Mouse (Mus musculus) heart, adult 9 months (tissue): ENCODE results near the gene Il31.
"Not testable (repeated sequence)": the region's sequence is repeated elsewhere in the genome, so short reads cannot be mapped to it uniquely, and the experiment has no call there.

Experiments
- DNase-seq, 2 experiments: peaks; one replicate each; pipeline ENCODE4 v3.0.0; 2022; ENCODE audit warnings: low spot score in 2 of 2

Il31 gene

DNA sequence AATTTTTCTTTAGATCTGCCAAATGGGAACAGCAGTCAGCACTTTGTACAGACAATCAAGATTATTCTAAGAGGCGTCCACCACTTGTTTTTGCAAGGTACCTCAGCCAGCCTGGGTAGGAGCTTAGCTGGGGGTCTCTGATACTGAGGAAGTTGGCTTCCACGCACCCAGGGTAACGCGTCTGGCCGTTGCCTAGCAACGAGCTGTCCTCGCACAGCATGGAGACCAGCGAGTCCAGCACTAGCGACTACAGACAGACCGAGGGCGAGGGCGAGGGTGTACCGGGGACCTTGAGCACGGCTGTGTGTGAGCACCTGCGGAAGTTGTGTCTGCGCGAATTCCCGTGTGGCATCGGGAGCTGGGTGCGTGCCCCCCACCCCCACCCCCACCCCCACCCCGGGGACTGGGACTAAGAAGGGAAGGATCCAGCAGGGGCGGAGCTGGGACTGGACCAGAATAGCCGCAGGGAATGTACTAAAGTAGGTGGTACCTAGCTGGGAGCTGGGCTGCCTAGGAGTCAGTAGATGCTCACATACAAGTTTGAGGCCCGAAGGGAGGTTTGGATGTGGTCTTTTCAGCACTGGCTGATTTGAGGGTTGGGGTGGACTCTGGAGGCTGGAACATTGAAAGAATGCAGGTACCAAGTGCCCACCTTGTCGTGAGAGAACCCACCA lies at the start of gene Il31, which contains the start of gene Lrrc43:
Gene Il31 (minus strand): TSS at position 378 of the 674 bp plus-strand sequence.
Gene Lrrc43 (plus strand): TSS at position 194 of the 674 bp plus-strand sequence.
- no peak for DNase-seq

DNA sequence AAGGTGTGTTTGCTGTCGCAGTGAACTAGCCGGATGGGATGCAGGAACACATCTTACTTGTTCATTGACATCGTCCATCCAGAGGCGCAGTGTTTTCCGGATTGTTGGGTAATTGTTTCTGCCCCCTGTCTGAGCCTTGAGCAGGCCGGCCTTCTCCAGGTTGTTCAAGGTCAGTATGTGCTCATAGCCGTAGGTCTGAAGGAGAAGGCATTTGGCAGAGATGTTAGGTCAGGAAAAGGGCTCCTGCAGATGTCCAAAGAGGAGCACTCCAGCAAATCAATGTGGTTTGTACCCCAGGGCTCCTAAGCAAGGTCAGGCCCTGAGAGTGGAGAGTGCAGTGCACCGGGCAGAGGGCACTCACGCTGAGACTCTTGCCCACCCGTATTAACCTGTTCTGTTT lies 44.5 kb upstream of the Il31 start:
- no peak for DNase-seq

DNA sequence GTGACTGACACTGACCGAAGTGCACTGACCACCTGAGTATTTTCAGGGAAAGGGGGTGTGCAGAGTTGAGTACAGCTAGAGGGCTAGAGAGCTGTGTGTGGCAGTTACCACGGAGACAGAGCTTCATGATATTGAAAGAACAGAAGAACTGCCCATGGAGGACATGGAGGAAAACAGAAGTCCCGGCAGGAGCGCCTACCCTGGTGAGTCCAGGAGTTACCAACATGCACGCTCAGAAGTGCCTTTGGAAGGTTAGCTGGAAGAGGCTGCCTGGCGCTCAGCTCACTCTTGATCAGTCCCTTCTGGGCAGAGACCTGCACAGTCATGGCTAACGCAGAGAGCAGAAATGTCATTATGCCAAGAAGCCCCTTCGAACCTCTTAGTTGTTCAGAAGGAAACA lies 40.8 kb upstream of the Il31 start:
- no peak for DNase-seq

DNA sequence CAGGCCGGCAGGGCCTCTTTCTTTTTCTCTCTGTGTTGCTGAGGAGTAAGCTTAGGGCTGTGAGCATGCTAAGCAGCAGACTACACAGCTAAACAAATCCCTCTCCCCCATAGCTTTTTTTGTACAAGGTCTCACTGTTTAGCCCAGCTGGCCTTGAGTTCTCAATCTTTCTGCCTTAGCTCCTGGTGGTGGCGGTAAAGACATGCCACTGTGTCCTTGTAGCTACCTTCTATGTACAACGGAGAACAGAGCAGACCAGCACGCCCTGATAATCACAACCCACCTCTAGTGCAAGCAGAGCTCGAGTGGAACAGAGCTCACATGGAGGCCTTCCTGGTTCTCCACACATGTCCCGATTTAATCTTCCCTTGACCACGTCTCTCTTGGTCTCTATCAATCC lies 39.4 kb upstream of the Il31 start:
- DNase-seq: no peak

DNA sequence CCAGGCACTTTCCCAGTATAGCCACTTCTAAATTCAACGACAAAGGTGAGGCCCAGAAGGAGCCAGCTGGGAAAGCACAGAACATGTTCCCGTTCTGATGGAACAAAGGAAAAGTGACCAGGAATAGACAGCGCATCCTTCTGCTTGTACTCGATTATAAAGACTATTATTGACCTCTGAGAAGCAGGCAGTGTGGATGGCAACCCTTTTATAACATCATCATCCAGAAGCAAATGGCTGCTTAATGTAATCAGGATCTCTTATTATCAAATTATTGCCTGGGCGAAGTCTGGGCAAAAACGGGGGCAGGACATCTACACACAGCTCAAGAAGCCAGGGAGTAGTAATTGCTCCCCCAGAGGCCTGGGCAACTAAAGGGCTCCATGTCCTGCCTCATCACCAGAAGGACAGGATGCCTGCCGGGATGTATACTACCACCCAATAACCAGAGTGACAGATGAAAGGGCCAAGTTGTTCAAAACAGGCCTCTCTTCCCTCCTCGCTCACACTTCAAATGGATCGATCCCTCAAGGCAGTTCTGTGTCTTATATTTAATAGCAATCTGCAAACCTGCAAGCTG lies 36.7 kb upstream of the Il31 start:
- DNase-seq: no peak

DNA sequence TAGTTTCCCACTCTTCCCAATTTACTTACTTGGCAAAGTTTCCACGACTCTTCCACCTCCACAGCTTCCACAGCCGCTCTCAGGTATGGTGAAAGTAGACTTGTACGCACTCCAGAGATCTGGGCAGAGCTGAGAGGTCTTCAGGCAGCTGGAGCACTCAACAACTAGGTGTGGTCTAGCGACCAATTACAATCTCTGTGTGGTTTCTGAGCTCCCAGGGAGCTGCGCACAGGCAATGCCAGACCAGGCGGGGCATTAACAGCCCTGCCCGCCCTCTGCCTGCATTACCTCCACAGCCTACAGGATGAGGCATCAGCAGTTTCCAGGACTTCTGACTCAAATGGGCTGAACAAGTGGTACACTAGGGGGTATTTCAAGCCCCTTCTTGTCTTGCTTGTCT lies 36.0 kb upstream of the Il31 start, which contains the start of gene Gm49027:
Gene Gm49027 (minus strand): TSS at position 208 of the 400 bp plus-strand sequence.
- no peak for DNase-seq

DNA sequence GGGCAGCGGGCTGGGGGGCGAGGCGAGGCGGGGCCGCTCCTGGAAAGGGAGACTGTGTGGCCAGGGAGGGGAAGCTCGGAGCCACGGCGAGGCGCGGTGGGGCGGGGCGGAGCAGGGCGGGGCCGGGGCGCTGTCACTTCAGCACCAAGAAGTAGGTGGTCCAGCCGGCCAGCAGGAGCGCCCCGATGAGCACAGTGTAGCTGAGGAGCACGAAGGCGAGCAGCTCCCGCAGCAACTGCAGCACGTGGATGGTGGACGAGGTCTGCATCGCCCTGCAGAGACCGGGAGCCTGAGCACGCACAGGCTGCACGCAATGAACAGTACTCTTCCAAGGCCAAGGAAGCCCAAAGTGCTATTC lies 35.1 kb upstream of the Il31 start:
- DNase-seq: no peak

DNA sequence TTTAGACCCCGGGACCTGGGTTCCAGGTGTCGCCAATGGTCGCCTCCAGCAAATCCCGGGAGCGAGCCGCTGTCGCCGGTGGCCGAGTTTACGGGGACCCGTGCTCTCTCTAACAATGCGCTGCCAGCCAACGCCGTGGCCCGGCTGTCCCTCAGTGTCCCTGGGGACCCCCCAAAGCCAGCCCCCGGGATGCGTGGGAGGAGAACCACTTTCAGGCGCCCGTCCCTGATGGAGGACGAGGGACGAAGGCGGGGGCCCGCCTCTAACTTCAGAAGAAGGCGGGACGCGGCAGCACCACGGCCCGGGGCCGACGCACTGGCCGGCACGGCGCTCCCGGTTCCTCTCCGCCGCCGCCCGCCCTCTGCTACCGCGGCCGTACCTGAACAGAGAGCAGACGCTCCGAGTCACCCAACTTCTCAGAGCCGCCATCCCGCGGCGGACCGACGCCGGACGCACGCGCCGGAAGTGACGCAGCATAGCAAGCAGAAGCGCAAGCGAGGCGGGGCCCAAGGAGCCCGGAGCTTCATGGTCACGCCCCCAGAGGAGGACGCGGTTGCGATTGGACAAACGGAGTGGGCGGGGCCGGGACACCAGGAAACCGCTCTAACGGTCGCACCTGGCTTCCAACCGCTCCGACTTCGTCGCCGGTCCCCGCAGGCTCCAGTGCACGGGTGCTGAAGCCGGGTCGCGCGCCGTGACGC lies 34.6 kb upstream of the Il31 start, which contains the start of gene Diablo:
Gene Diablo (minus strand): TSS at position 485 of the 701 bp plus-strand sequence.
- peak; percentile 98 to 99 for DNase-seq

DNA sequence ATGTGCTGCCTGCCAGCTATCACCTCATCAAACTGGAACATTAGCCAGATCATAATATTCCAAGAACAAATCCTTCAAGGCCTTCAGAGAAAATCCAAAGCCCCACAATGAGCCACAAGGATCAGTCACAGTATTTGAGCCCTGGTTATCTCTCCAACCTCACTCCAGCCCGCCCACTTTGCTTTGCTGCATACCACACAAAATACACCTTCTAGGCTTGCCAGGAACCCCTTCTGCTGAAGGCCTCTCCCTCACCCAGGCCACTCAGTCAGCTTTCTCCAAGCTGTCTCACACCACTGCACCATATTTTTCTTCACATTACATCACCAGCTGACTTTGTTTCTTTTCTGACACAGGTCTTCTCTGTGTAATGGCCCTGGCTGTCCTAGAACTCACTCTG lies 32.9 kb upstream of the Il31 start:
- no peak for DNase-seq

DNA sequence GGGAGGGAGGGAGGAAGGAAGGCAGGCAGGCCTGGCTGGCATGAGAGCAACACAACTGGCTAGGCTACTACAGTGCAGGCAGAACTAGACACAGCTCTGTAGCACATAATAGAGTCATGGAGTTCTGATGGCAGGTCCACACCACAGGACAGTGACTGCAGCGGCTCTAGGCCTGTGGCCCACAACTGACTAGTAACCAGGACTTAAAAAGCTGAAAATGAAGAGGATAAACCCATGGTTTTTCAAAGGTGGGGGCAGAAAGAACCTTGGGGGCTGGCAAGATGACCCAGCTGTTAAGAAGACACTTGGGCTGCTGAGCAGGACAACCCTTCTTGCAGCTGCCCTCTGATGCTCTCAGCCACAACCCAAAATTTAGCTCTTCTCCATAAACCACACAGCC lies 32.3 kb upstream of the Il31 start:
- DNase-seq: no peak

DNA sequence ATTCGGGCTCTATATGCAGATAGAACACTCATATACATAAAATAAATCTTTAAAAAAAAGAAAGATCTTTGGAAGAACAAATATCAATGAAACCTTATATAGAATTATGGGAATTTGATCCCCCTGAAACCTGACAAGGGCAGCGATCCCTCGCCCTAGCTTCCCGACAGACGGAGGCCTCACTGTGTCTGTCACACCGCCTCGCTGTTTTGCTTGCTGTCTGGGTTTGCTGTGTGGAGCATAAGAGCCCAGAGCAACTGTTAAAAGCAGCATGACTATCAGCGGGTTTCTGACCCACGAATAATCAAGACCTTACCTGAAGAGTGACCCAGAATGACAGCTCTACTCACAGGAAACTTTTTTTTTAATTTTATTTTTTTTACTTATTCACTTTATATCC lies 31.4 kb upstream of the Il31 start:
- DNase-seq: no peak

DNA sequence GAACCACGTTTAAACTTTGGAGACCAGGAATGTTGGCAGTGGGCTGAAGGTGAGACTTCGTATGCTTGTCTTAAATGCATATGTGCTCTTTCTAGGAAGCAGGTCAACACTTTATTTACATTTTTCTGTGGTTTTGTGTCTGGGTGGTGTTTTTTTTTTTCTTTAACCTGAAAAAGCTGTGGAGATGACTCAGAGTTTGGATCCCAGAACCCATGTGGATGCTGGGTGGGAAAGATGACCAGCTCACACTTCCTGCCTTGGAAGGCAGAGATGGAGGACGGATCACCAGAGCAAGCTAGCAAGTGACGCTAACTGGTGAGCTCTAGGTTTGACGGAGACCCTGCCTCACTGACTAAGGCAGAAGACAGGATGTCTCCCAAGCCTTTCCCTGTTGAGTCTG lies 25.6 kb upstream of the Il31 start:
- no peak for DNase-seq

DNA sequence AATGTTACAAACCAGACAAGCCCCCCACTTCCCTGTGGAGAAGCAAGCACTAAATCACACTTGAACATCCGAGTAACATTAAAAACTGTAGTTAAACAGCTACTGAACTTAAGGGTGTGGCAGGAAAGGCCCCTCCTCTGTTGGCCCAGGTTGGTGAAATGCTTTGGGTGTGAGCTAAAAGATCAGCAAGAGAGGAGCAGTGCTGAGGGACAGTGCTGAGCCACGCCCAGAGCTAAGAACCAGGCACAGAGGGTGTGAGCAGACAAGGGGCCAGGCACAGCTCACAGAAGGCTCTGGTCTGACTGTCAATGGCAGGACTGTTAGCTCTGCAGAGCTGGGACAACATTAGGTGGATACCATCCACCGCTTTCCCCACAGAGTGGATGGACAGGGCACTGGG lies 22.8 kb upstream of the Il31 start:
- no peak for DNase-seq

DNA sequence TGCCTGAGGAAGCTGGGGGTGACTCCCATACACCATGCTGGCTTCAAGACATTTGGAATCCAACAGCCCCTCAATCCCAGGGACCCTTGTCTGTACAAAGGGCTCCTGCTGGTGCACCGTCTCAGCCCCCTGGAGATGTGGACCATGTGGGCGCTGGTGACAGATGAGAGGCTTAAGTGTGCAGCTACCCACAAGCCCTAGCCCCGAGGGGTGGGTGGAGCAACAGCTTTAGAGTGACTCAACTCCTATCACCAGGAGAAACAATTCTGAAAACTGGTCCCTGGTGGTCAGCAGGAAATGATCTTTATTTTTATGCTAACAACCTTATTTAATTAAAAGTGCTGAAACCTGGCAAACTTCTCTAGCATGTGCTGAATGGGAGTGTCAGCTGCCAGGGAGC lies 22.1 kb upstream of the Il31 start:
- not testable (repeated sequence) for DNase-seq

DNA sequence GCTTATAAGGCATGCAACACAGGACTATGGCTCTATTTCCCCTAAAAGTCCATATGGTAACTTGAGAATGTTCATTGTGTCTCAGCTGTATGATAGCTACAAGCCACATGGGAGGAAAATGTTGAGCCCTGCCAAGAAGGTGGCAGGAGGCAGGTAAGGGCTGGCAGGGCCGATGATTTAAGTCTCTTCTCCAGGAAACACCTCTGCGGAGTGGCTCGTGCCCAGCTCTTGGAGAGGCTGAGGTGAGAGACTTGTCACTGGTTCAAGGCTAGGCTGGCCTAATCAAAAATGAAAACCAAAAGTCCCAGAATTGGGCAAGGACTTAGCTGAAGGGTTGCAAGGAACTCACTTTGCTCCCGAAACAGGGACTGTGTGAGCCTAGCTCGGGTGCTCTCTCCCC lies 20.9 kb upstream of the Il31 start, which contains the start of gene B3gnt4:
Gene B3gnt4 (plus strand): TSS at position 301 of the 400 bp plus-strand sequence.
- no peak for DNase-seq

DNA sequence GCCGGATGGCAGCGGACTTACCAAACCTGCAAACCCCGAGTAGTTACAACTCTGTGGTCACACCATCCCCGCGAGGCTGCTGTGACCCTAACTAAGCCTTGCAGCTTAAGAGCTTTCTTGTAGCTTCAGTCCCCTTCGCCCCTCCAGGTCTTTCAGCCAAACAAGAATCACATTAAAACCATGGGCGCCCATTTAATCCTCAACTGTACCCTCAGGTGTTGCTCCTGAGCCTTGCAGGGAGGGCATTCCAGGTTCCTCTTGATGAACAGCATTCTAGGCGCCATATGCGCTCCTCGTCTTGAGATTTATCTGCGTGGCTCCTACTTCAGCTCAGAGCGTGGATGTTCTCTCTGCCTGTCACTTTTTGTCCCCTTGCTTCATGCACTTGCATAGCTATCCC lies 19.6 kb upstream of the Il31 start:
- no peak for DNase-seq

DNA sequence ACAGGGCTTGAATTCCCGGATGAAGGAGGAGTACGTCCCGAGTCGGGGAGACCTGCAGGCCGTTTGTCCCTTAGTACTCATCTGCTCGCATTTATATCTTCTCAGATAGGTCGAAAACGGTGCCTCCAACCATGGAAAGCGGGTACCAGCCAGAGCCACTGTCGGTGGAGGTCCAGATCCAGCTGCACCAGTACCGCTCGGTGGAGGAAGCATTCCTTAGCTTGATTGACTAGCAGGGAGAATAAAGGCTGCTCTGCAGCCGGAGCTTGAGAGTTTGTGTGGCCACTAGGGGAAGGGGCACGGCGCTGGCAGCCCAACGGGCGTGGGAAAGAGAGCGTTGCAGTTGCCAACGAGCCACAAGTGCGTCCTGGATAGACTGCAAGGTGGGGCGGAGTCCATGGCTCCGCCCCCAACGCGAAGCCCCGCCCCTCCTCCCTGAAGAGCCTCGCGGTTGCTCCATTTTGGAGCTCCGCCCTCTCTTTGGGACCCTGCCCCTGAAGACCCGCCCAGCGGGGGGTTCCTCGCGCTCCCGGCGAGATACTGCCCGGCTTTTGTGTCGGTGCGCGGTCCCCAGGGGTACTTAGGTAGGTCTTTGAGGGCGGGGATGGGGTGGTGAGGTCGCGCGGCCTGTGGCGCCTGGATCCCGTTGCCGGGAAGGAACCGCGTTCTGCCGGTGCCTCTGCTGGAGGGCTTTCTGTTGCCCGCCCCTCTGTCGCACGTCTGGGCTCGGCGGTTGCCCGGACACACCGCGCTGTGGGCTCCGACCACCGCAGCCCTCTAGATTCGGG lies 18.8 kb upstream of the Il31 start:
- DNase-seq: peak; percentile 61 to 74

DNA sequence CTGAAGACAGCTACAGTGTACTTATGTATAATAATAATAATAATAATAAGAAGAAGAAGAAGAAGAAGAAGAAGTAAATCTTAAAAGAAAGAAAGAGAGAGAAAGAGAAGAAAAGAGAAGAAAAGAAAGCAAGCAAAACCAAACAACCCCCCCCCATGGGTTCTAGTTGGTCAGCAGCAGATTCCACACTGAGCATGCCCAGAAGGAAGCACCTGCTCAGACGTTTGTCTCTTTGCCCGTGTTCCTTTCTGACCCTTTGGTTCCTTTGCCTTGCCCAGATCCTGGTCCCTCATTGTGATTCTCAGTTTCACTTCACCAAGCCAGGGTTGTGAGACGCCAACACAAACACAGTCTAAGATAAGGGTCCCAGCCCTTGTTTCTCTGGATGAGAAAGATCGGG lies 12.7 kb upstream of the Il31 start:
- DNase-seq: no peak

DNA sequence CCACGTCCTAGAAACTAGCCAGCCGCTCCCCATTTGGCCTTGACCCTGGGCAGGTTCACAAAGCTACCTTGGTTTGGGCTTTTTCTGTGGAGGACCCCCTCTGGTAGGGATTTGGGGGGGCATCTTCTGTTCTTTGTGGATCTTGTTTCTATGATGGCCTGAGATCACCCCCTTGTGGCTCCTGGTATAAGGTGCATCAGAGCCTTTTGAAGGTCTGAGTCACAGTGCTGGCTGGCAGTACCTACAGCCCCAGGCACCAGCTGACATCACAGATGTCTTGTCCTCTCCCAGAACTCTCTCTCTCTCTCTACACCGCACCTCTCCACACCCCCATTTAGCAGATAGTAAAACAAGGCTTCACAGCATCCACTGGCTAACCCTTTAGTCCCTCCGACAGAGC lies 10.4 kb upstream of the Il31 start:
- DNase-seq: no peak

DNA sequence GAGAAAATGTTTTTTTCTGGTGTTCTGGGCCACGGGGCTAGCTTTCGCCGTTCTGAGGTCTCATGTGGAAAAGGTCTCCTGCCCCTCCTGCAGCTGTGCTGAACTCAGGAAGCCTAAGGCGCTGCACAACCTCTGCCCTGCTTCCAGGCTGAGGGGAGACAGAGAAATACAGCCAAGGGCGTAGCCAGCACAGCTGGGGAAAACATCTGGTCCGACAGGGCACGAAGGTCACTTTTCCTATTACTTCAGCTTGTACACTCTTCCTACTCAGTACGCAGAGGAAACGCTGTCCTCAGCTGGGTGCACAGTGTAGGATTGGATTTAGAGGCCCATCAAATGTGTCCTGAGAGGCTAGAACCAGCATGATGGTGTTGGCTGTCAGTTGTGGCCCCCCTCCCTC lies 646 bp upstream of the Il31 start:
- peak; percentile 67 to 72 for DNase-seq

DNA sequence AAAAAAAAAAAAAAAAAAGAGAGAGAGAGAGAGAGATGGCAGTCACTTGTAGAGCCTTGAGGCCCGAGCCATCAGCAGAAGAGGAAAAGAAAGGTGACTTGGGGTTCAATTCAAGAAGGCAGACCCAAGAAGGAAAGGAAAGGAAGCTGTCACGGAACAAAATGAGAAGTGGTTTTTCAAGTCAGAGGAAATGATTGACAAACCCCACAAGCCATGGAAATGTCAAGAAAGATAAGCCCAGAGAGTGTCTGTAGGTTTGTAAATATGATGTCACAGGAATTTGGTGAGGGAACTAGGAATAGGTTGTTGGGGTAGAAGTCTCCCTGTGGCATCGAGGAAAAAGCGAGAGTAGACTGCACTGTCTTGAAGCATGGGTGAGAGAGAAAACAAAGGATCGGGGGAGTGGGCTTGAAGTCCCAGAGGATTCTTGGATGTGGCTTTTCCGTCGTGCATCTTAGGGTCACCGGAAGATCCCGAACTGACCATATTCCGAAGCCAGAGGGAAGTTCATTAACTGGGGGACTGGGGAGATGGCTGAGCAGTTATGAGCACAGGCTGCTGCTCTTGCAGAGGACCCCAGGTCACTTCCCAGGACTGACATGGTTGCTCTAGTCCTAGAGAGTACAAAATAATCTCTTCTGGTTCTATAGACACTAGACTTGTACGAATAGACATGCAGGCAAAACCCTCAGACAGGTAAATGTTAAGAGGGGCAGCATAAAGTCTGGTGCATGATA lies 1.5 kb downstream of the Il31 start:
- no peak for DNase-seq

DNA sequence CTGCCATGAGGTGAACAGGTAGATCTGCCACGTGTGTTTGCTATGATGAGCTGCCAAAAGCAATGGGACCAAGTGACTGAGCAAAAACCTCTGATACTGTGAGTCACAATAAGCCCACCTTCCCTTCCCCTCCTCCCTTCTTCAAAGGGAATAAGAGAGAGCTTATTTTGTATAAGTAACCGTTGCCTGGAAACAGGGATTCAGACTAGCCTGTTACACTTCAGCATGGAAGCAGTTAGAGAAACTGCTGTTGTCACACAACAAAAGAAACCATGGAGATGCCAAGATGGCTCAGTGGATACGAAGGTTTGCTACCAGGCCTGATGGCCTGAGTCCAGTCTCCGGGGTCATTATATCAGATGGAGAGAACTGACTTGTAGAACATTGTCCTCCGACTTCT lies 15.5 kb downstream of the Il31 start:
- no peak for DNase-seq
